Mouse (Mus musculus) duodenum, adult 2 months (tissue): ENCODE data around the gene Entpd3. TPM values are rescaled to one million over a fixed set of nuclear protein-coding genes. Genes with fewer than 3 reads are reported as not detected.

ENCODE experiments used
- polyA plus RNA-seq: library from polyadenylated mRNA; depleted of rRNA; stranded (reverse); fragments of >200 nt; gene quantifications from 2 replicates; pipeline ENCODE4 v1.2.3, GENCODE M21; 2012; ENCODE audit warnings: low replicate concordance; rRNA removed

Entpd3 gene
- polyA plus RNA-seq: 1.2 and 3.7 TPM in 2 replicates

DNA sequence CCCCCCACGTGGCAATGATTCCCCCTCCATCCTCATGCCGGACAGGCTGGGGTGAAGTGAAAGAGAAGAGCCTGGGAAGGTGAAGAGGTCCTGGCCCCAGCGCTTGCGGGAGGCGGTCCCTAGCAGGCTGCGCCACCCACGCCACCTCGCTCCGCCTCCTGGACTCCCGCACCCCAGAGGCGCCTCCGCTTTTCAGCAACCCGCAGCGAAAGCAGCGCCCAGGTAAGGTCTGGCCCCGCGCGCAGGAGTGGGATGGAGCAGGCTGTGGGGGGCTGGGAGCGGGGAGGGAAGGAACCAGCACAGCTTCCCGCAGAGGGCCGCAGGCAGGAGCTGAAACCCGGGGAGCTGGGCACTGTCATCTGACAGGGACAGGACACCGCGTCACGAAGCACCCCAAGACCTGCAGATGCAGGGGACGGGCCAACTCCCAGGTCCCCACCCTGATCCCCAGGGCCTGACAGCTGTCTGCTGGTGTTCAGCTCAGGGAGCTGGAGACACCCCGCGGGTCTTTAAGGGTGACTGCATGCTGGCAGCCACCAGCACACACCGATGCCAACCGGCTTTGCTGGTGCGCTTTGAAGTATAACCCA, at the start of gene Entpd3:
Entpd3 (plus strand) TSS at position 157 of the 590 bp plus-strand sequence.

DNA sequence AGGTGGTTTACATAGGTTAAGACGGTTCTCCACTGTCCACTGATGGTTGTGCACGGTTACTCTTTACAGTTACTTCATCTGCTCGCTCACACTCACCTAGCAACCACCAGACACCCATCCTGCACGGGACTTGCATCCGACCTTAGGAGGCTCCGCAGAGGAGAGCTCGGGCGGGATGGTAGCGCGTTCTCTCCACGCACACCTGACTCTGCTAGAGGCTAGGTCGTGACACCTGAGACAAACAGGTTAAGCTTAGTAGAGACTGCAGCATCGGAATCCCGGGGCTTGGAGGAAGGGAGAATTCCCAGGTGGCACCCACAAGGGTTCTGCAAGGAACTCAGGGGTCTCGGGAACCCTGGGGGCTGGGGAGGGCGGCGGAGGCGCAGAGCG, 47.6 kb upstream of the Entpd3 start, which contains the start of gene Eif1b:
Eif1b (plus strand) TSS at position 223 of the 390 bp plus-strand sequence.

DNA sequence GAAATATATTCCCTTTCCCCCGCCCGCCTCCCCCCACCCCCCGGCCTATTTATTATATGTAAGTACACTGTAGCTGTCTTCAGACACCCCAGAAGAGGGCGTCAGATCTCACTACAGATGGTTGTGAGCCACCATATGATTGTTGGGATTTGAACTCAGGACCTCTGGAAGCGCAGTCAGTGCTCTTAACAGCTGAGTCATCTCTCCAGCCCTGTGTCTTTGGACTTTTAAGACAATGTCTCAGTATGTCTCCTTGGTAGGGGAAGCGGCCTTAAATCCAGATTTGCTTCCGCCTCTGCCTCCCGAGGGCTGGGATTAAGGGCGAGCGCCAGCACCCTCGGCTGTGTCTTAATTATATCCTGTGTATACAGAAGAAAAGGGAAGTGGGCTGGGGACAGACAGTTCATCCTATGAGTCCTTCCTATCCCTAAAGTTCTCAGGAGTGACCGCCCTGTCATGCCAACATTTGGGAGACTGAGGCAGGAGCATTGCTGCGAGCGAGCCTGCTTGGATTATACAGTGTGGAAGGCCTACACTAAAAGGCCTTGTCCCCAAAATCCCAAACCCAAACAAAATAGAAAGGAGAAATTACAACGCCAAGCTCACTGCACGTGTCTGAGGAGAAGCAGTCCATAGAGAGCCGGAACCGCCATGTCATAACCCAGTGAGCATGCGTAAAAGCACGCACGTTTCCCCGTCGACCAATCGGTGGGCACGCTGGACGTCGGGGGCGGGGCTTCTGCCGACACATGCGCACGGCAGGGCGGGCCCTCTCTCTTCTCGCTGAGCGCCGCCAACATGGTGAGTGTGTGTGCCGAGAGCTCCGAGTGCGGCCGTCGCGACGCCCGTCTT, 31.3 kb downstream of the Entpd3 start, which contains the start of gene Rpl14:
Rpl14 (plus strand) TSS at position 704 of the 852 bp plus-strand sequence.

Other genes with a start within 250 kb of the Entpd3 start
- gene Myrip, start 238.3 kb upstream of the Entpd3 start, polyA plus RNA-seq: 1.2 and 2.5 TPM in 2 replicates
- gene Eif1b, start 47.6 kb upstream of the Entpd3 start, polyA plus RNA-seq: 46.4 and 52.9 TPM in 2 replicates
- gene Rpl14, start 31.6 kb downstream of the Entpd3 start, polyA plus RNA-seq: 93.8 and 301 TPM in 2 replicates